ENCODE assay signal across 15 mouse cellular contexts in the genomic region with DNA sequence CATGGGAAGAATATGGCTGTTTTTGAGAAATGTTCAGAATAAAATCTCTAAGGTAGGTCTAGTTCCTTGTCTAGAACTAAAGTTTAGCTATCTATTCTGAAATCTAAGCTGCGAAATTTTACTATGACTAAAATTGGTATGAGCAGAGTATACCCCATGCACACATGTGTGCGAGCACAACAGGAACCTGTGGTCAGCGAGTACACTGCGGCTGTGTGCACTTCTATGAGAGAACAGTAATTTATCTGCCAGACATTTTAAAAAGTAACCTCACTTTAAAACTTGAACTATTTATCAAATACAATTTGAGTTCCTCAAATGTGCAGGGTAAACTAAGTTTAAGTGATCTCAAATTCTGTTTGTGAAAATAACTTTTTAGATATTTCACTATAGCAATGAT. TPM values are rescaled to one million over a fixed set of nuclear protein-coding genes. Genes with fewer than 3 reads are reported as not detected.
DNase-seq lines count a peak whose midpoint lies in the region; ATAC-seq lines count a peak whose summit lies in the region.
"Had no signal": no experiment of that assay in that cellular context is flagged by ENCODE, and none has a peak within 500 bp of the region (broad histone marks: within the 10 kb centered on the region; RNA-seq: fewer than 3 reads in every experiment).

No protein-coding gene starts in this region.

- DNase-seq in spleen, postnatal 36 days (ENCODE audit: low spot score in 2 of 2) = peak; percentile 17 to 22
- no peak for DNase-seq in spleen, postnatal 4 days (ENCODE audit: low spot score in 2 of 2)
- DNase-seq in T-cell, adult 2 months (ENCODE audit: low spot score) = peak; percentile 37
- no peak for DNase-seq in lung, postnatal 14 days
- no peak for DNase-seq in urinary bladder, postnatal 36 days (ENCODE audit: low spot score in 2 of 2)
- DNase-seq: adrenal gland, postnatal 25 days; cerebellum, adult 18-20 months; kidney, adult 11 months; lung, adult 18-20 months; lung, postnatal 36 days; right cerebral cortex, adult 18-20 months had no signal

- ATAC-seq in megakaryocyte, adult 5-6 weeks (ENCODE audit: poor library complexity, severe bottlenecking) = 0 out of 2 replicates have a peak, but pooled peaks have one; percentile 19
- no peak for ATAC-seq in erythroid progenitor cell, adult 5-6 weeks (replicated peaks; ENCODE audit: low FRiP score, poor library complexity, severe bottlenecking)
- ATAC-seq: forebrain, embryonic 16.5 days; midbrain, embryonic 13.5 days had no signal

RNA-seq across cellular contexts. Expression of gene Lclat1, which starts 34.2 kb away (rescaled TPM):
- 12.5 and 12.8 TPM in 2 replicates for total RNA-seq in megakaryocyte, adult 5-6 weeks (2015)
- total RNA-seq in megakaryocyte, adult 5-6 weeks (2017) = 7.0 and 9.1 TPM in 2 replicates
- 1.4 and 4.2 TPM in 2 replicates for total RNA-seq in erythroid progenitor cell, adult 5-6 weeks (2015; ENCODE audit: low replicate concordance)
- total RNA-seq in erythroid progenitor cell, adult 5-6 weeks (2017; ENCODE audit: low replicate concordance) = 2.3 and 4.2 TPM in 2 replicates

Comparison
In these comparisons a context has a peak if more than half of its experiments do, and no peak if none do; other contexts are left out.
1. DNase-seq: peak in spleen, postnatal 36 days (2 of 2) and T-cell, adult 2 months (single experiment); none in spleen, postnatal 4 days (0 of 2), lung, postnatal 14 days (single experiment) and urinary bladder, postnatal 36 days (0 of 2).